Mouse (Mus musculus) hindbrain, embryonic 13.5 days (tissue): ENCODE data around the gene Mgll. TPM values are rescaled to one million over a fixed set of nuclear protein-coding genes. Genes with fewer than 3 reads are reported as not detected.

ENCODE experiments used
- ATAC-seq: fragments of 200-750 bp; cut with Nextera tagmentation; 2 replicates; pipeline ENCODE4 v1.8.0; 2017; ENCODE audit warnings: moderate TSS enrichment; ENCODE audit not compliant: low FRiP score
- H3K27ac ChIP-seq: fragments of 300-500 bp; sonication (generic); 2 replicates; pipeline ENCODE4 v1.5.1; 2015; ENCODE audit warnings: inconsistent platforms, mild to moderate bottlenecking, moderate library complexity
- H3K27me3 ChIP-seq: fragments of 300-500 bp; sonication (generic); 2 replicates; pipeline ENCODE4 v1.6.1; 2015; ENCODE audit warnings: mild to moderate bottlenecking, inconsistent platforms
- H3K36me3 ChIP-seq: fragments of 300-500 bp; sonication (generic); 2 replicates; pipeline ENCODE4 v1.6.1; 2015; ENCODE audit warnings: mild to moderate bottlenecking, inconsistent platforms
- H3K4me1 ChIP-seq: fragments of 300-500 bp; sonication (generic); replicated peaks from 2 replicates; pipeline ENCODE4 v1.6.1; 2015; ENCODE audit warnings: inconsistent platforms
- H3K4me2 ChIP-seq: fragments of 300-500 bp; sonication (generic); 2 replicates; pipeline ENCODE4 v1.6.1; 2015; ENCODE audit warnings: inconsistent platforms, mild to moderate bottlenecking, moderate library complexity
- H3K4me3 ChIP-seq: fragments of 300-500 bp; sonication (generic); 2 replicates; pipeline ENCODE4 v1.5.1; 2015; ENCODE audit warnings: mild to moderate bottlenecking, inconsistent platforms
- H3K9ac ChIP-seq: fragments of 300-500 bp; sonication (generic); 2 replicates; pipeline ENCODE4 v1.6.1; 2015; ENCODE audit warnings: mild to moderate bottlenecking, inconsistent platforms
- H3K9me3 ChIP-seq: fragments of 300-500 bp; sonication (generic); 2 replicates; pipeline ENCODE4 v1.6.1; 2016; ENCODE audit warnings: inconsistent platforms
- WGBS: fragments of 180-500 bp; shearing (Covaris S2); methylation state at CpG from one replicate; pipeline ENCODE4 v1.1.7; 2015; 5-methylcytosine and 5-hydroxymethylcytosine counted together
- polyA plus RNA-seq: library from polyadenylated mRNA; unstranded; fragments of >200 nt; fragmentation: Nextera tagmentation; extraction: Ambion mirVana; gene quantifications from 2 replicates; pipeline ENCODE4 v1.2.1, GENCODE M21; 2015

The Mgll gene
- polyA plus RNA-seq: 19.7 and 21.3 TPM in 2 replicates

GRCm38 (mm10) chr6:88724313-88725195, at the start of gene Mgll:
Gene Mgll, plus strand, starts transcription at chr6:88724412.
- Histone ChIP-seq H3K4me1 (peaks cover 28% of the 10 kb centered on the region), H3K4me3 (peak within 1 kb of the TSS; percentile 63), H3K9me3 (no peaks in the 10 kb centered on the region), H3K27ac (peak within 1 kb of the TSS; percentile 72), H3K4me2 (peak within 1 kb of the TSS; percentile 92), H3K36me3 (no peaks in the 10 kb centered on the region), H3K9ac (peak within 1 kb of the TSS; percentile 78), H3K27me3 (peaks cover 49% of the 10 kb centered on the region)
- WGBS: under 1% methylated on average over 91 of the region's 105 CpGs
- peak; percentile 92 for ATAC-seq

DNA sequence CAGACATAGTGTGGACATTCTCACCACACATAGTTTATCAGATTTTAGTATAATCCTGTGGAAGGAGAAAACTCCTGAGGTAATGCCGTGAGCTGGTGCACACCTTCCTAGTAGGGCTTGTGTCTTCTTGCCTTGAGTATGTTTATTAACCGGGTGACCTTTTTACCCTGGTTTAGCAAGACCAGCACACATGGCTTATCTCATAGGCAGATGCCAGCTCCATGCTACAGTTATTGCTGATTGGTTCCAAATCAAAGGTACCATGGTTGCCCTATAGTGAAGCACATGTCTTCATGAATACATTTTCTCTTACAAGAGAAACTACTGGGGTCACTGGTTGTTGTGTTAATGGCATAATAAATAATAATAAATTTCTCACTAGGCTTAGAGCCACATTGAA, 48.4 kb upstream of the Mgll start:
- Histone ChIP-seq H3K4me2 (no peak overlapping the region), H3K9ac (no peak overlapping the region), H3K4me1 (no peaks in the 10 kb centered on the region), H3K9me3 (no peaks in the 10 kb centered on the region), H3K4me3 (no peak overlapping the region), H3K27me3 (no peaks in the 10 kb centered on the region), H3K36me3 (no peaks in the 10 kb centered on the region), H3K27ac (no peak overlapping the region)
- ATAC-seq: no peak
- WGBS: 94% methylated on average over 2 of the region's 2 CpGs

GRCm38 (mm10) chr6:88676753-88677736, 47.2 kb upstream of the Mgll start:
- no peak for ATAC-seq

GRCm38 (mm10) chr6:88677738-88678137, 46.5 kb upstream of the Mgll start:
- Histone ChIP-seq H3K4me3 (no peak overlapping the region), H3K27me3 (no peaks in the 10 kb centered on the region)
- WGBS: 69% methylated on average over 2 of the region's 2 CpGs

More at GRCm38 (mm10) chr6:88676753-88677736, 47.2 kb upstream of the Mgll start:
- H3K4me1 ChIP-seq: no peaks in the 10 kb centered on the region
- H3K4me3 ChIP-seq: no peak overlapping the region
- no peaks in the 10 kb centered on the region for H3K27me3 ChIP-seq
- H3K27ac ChIP-seq: no peak overlapping the region
- H3K9me3 ChIP-seq: no peaks in the 10 kb centered on the region
- H3K4me2 ChIP-seq: no peak overlapping the region
- H3K36me3 ChIP-seq: no peaks in the 10 kb centered on the region
- H3K9ac ChIP-seq: no peak overlapping the region
- 91% methylated on average over 6 of the region's 6 CpGs for WGBS

GRCm38 (mm10) chr6:88681026-88681425, 43.2 kb upstream of the Mgll start:
- no peaks in the 10 kb centered on the region for H3K9me3 ChIP-seq
- no peaks in the 10 kb centered on the region for H3K36me3 ChIP-seq
- WGBS: 93% methylated on average over 3 of the region's 3 CpGs
- no peak overlapping the region for H3K4me3 ChIP-seq
- no peak overlapping the region for H3K9ac ChIP-seq
- ATAC-seq: no peak
- no peaks in the 10 kb centered on the region for H3K27me3 ChIP-seq
- no peak overlapping the region for H3K27ac ChIP-seq
- no peak overlapping the region for H3K4me2 ChIP-seq
- H3K4me1 ChIP-seq: peaks cover 10% of the 10 kb centered on the region

More at GRCm38 (mm10) chr6:88677738-88678137, 46.5 kb upstream of the Mgll start:
- H3K9ac ChIP-seq: no peak overlapping the region
- H3K27ac ChIP-seq: no peak overlapping the region
- no peaks in the 10 kb centered on the region for H3K4me1 ChIP-seq
- H3K4me2 ChIP-seq: no peak overlapping the region
- no peak for ATAC-seq
- no peaks in the 10 kb centered on the region for H3K36me3 ChIP-seq
- H3K9me3 ChIP-seq: no peaks in the 10 kb centered on the region

DNA sequence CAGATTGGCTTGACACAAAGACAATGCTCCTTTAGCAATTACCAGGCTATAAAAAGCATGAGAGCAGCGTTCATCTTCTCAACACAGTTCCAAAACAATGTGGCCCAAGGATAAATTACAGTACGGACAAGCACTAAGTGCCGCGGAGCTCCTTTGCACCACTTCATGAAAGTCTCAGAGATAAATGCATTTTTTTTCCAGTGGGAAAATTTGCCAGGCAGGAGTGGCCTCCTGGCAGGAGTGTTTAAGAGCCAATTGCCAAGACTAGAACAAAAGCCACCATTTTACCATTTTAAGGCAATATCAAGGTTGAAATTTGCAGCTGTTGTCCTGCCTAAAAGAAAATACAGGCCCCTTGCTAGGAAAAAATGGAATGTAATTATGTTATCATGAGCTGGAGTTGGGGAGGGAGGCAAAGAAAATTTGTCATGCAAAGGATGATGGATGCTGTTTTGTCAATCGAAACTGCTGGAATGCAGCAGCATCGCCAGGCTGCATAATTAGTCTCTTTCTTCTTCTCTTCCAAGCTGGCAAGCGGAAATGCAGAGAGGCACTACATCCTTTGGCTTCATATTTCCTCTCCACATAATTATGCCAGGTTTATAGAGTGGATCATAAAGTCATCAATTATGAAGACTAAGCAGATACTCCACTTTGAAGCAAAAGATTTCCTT, 40.7 kb upstream of the Mgll start:
- Histone ChIP-seq H3K27ac (peak overlapping the region; percentile 55), H3K36me3 (no peaks in the 10 kb centered on the region), H3K9ac (no peak overlapping the region), H3K9me3 (no peaks in the 10 kb centered on the region), H3K4me1 (peaks cover 10% of the 10 kb centered on the region), H3K4me3 (no peak overlapping the region), H3K4me2 (no peak overlapping the region), H3K27me3 (no peaks in the 10 kb centered on the region)
- 40% methylated on average over 7 of the region's 7 CpGs for WGBS
- 0 out of 2 replicates have a peak, but pooled peaks have one; percentile 24 for ATAC-seq

GRCm38 (mm10) chr6:88688171-88688570, 36.0 kb upstream of the Mgll start:
- 90% methylated on average over 11 of the region's 11 CpGs for WGBS
- no peaks in the 10 kb centered on the region for H3K9me3 ChIP-seq
- peaks cover 10% of the 10 kb centered on the region for H3K4me1 ChIP-seq
- no peak overlapping the region for H3K27ac ChIP-seq
- H3K36me3 ChIP-seq: no peaks in the 10 kb centered on the region
- H3K4me2 ChIP-seq: no peak overlapping the region
- no peaks in the 10 kb centered on the region for H3K27me3 ChIP-seq
- ATAC-seq: no peak
- no peak overlapping the region for H3K4me3 ChIP-seq
- no peak overlapping the region for H3K9ac ChIP-seq

GRCm38 (mm10) chr6:88688712-88689111, 35.5 kb upstream of the Mgll start:
- 77% methylated on average over 3 of the region's 3 CpGs for WGBS
- Histone ChIP-seq H3K4me1 (peaks cover 4% of the 10 kb centered on the region), H3K9ac (no peak overlapping the region), H3K27me3 (no peaks in the 10 kb centered on the region), H3K36me3 (no peaks in the 10 kb centered on the region), H3K9me3 (no peaks in the 10 kb centered on the region), H3K4me2 (no peak overlapping the region), H3K4me3 (no peak overlapping the region), H3K27ac (no peak overlapping the region)
- ATAC-seq: no peak

DNA sequence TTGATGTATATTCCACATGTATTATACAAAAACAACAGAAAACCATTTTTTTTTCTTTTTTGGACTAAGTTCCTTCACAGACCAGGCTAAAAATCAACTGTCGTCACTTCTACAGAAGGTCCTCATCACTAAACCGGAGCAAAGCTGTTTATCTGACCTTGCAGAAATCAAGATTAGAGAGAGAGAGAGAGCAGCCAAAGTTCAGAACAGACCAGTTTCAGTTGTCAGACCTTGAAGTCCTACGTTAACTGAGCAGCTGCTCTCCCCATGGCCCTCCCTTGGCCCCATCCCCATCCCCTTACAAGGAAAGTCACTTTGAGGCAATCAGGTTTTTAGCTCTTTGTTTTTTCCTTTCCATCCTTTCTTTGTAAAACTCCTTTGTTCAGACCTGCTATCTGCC, 34.0 kb upstream of the Mgll start:
- no peaks in the 10 kb centered on the region for H3K36me3 ChIP-seq
- no peaks in the 10 kb centered on the region for H3K9me3 ChIP-seq
- H3K4me1 ChIP-seq: no peaks in the 10 kb centered on the region
- H3K27ac ChIP-seq: no peak overlapping the region
- H3K27me3 ChIP-seq: no peaks in the 10 kb centered on the region
- ATAC-seq: no peak
- WGBS: 79% methylated on average over 3 of the region's 3 CpGs
- H3K4me2 ChIP-seq: no peak overlapping the region
- H3K9ac ChIP-seq: no peak overlapping the region
- H3K4me3 ChIP-seq: no peak overlapping the region

- H3K4me3 ChIP-seq: no peak overlapping the region
- 89% methylated on average over 2 of the region's 2 CpGs for WGBS
- ATAC-seq: no peak
Observed at GRCm38 (mm10) chr6:88691361-88691760, 32.9 kb upstream of the Mgll start.

GRCm38 (mm10) chr6:88702887-88703286, 21.3 kb upstream of the Mgll start:
- H3K27me3 ChIP-seq: no peaks in the 10 kb centered on the region
- H3K4me1 ChIP-seq: no peaks in the 10 kb centered on the region

More at GRCm38 (mm10) chr6:88691361-88691760, 32.9 kb upstream of the Mgll start:
- Histone ChIP-seq H3K9me3 (no peaks in the 10 kb centered on the region), H3K9ac (no peak overlapping the region), H3K4me2 (no peak overlapping the region), H3K27me3 (no peaks in the 10 kb centered on the region), H3K27ac (no peak overlapping the region), H3K4me1 (no peaks in the 10 kb centered on the region), H3K36me3 (no peaks in the 10 kb centered on the region)

DNA sequence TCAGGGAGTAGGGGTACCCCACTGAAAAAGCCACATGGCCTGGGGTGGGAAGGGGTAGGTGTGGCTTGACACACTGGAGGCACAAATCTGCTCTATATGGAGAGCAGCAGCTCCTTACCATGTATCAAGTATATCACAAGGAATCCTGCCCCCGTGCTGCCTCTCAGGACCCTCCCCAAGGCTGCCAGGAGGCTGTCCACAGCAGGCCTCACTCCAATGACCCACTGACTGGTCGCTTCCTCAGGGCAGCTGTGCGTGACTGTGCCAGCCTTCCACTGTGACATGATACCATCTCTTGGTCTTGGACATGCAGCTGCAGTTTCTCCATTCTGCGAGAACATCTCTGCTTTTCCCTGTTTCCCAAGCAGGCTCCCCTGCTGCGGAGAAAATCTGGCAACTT, 20.5 kb upstream of the Mgll start:
- Histone ChIP-seq H3K9ac (no peak overlapping the region), H3K4me3 (no peak overlapping the region), H3K9me3 (no peaks in the 10 kb centered on the region), H3K27ac (no peak overlapping the region), H3K27me3 (no peaks in the 10 kb centered on the region), H3K4me2 (no peak overlapping the region), H3K4me1 (no peaks in the 10 kb centered on the region), H3K36me3 (no peaks in the 10 kb centered on the region)
- 82% methylated on average over 5 of the region's 5 CpGs for WGBS
- ATAC-seq: no peak

More at GRCm38 (mm10) chr6:88702887-88703286, 21.3 kb upstream of the Mgll start:
- WGBS: 86% methylated on average over 1 of the region's 1 CpGs
- no peak for ATAC-seq
- H3K27ac ChIP-seq: no peak overlapping the region
- no peak overlapping the region for H3K4me3 ChIP-seq
- no peak overlapping the region for H3K4me2 ChIP-seq
- no peaks in the 10 kb centered on the region for H3K36me3 ChIP-seq
- H3K9ac ChIP-seq: no peak overlapping the region
- H3K9me3 ChIP-seq: no peaks in the 10 kb centered on the region
